Mouse (Mus musculus): ENCODE results near the gene Ppig. TPM values are rescaled to one million over a fixed set of nuclear protein-coding genes. Genes with fewer than 3 reads are reported as not detected.

Gene Ppig
- polyA plus RNA-seq, 1 experiment from 2014 or later = 169 TPM

DNA sequence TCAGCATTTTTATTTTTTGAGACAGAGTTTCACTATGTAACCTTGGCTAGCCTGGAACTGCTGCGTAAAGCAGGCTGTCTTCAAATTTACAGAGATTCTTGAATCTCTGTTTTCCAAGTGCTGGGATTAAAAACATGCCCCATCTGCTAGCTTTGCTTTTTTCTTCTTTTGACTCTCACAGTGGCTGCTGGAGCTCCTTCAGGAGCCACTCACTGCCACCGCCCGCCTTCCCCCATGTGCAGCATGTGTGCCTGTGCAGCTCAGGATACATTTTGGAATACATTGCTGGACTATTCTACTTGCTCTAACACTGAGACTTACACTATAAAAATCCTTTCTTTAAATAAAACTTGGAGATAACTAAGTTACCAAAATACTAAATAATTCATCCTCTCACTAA lies 51.0 kb downstream of the Ppig start:
- no peak overlapping the region for H3K9ac ChIP-seq
- ATAC-seq (ENCODE audit: low FRiP score, low read depth) = no peak
- H3K9me3 ChIP-seq = no peaks in the 10 kb centered on the region
- no peaks in the 10 kb centered on the region for H3K27me3 ChIP-seq
- H3K4me1 ChIP-seq = no peaks in the 10 kb centered on the region
- H3K4me3 ChIP-seq = no peak overlapping the region
- H3K36me3 ChIP-seq = peaks cover 6% of the 10 kb centered on the region
- H3K4me2 ChIP-seq (replicated peaks) = no peak overlapping the region
- H3K27ac ChIP-seq = no peak overlapping the region
- 88% methylated on average over 3 of the region's 3 CpGs for WGBS

DNA sequence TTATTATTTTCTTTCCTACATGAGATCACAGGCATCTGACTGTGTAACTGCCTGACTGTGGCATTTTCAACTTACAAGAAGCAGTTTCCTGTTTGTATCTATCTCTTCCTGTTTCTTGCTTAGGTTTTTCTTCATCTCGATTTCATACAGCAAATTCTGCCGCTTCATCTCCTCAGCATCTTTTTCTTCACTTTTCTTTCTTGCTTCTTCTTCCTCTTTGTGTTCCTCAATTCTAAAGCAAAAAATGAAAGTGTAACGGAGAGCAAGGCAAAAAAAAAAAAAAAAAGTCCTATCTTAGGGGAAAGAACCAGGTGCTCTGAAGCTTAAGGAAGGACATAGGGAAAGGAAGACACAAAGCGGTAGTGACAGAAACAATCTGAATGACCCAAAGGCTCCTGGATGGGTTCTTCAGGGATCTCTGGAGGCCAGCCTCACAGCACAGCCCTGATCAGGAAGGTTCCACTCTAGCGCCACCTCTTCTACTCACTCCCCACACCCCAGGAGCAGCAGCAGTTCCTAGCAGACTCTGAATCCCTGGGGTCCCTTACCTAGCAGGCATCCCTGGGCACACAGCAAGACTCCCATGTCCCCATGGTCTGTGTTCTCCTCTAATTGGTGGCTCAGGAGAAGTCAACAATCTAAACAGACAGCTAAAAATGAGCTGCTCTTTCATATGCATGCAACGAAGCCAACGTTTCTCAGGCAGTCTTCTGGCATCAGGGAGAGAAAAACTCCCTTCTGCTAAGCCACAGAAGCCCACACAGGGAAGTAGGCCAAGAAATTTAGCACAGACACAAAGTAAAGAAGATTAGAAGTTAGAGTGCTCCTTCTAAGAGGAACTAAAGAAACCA lies 55.9 kb downstream of the Ppig start:
- Histone ChIP-seq H3K4me3 (no peak overlapping the region), H3K36me3 (peaks cover 11% of the 10 kb centered on the region), H3K4me1 (no peaks in the 10 kb centered on the region), H3K27ac (no peak overlapping the region), H3K4me2 (replicated peaks) (no peak overlapping the region), H3K9me3 (no peaks in the 10 kb centered on the region), H3K27me3 (no peaks in the 10 kb centered on the region), H3K9ac (no peak overlapping the region)
- 78% methylated on average over 7 of the region's 7 CpGs for WGBS
- no peak for ATAC-seq (ENCODE audit: low FRiP score, low read depth)

DNA sequence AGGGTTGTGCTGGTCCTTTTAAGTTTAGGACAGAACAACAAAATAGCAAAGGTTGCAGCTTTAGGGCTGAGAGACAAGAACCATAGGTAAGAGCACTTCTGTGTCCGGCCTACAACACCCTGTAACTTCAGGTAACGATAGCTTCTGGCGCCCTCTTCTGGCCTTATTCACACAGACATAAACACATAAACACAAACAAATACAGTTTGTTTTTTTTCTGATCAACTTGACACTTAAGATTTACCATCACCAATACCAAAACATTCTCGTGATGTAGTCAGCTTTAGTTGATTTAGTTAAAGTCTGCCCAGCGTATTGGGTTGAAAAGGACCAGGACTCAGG lies 56.5 kb downstream of the Ppig start:
- no peak overlapping the region for H3K27ac ChIP-seq
- ATAC-seq (ENCODE audit: low FRiP score, low read depth) = no peak
- peaks cover 11% of the 10 kb centered on the region for H3K36me3 ChIP-seq
- H3K27me3 ChIP-seq = no peaks in the 10 kb centered on the region
- H3K4me3 ChIP-seq = no peak overlapping the region
- no peak overlapping the region for H3K9ac ChIP-seq
- WGBS = 48% methylated on average over 5 of the region's 5 CpGs
- H3K4me1 ChIP-seq = no peaks in the 10 kb centered on the region
- H3K4me2 ChIP-seq (replicated peaks) = no peak overlapping the region
- no peaks in the 10 kb centered on the region for H3K9me3 ChIP-seq

- H3K27ac ChIP-seq = peak overlapping the region; percentile 33; the same call in 1 of the 2 replicates
- ATAC-seq (ENCODE audit: low FRiP score, low read depth) = no peak
- WGBS = 21% methylated on average over 9 of the region's 9 CpGs
Observed at GRCm38 (mm10) chr2:69788974-69789373, 66.6 kb downstream of the Ppig start.

GRCm38 (mm10) chr2:69789429-69790069 lies 67.2 kb downstream of the Ppig start, which contains the start of the genes Ccdc173 and Phospho2:
Gene Ccdc173 (minus strand): TSS chr2:69789575.
Gene Phospho2 (plus strand): TSS chr2:69789623.
- Histone ChIP-seq H3K27me3 (no peaks in the 10 kb centered on the region), H3K4me2 (replicated peaks) (peak within 1 kb of the TSS; percentile 87), H3K9me3 (no peaks in the 10 kb centered on the region), H3K4me1 (peaks cover 4% of the 10 kb centered on the region; the same call in 1 of the 2 replicates), H3K27ac (peak within 1 kb of the TSS; percentile 33; the same call in 1 of the 2 replicates), H3K36me3 (peaks cover 17% of the 10 kb centered on the region), H3K4me3 (peak within 1 kb of the TSS; percentile 70), H3K9ac (peak within 1 kb of the TSS; percentile 77)
- 2% methylated on average over 48 of the region's 48 CpGs for WGBS
- peak; percentile 96 for ATAC-seq (ENCODE audit: low FRiP score, low read depth)

More at GRCm38 (mm10) chr2:69788974-69789373, 66.6 kb downstream of the Ppig start:
- no peaks in the 10 kb centered on the region for H3K9me3 ChIP-seq
- H3K4me1 ChIP-seq = peaks cover 4% of the 10 kb centered on the region; the same call in 1 of the 2 replicates
- peak overlapping the region; percentile 77 for H3K9ac ChIP-seq
- H3K4me3 ChIP-seq = peak overlapping the region; percentile 70
- peaks cover 14% of the 10 kb centered on the region for H3K36me3 ChIP-seq
- peak overlapping the region; percentile 87 for H3K4me2 ChIP-seq (replicated peaks)
- H3K27me3 ChIP-seq = no peaks in the 10 kb centered on the region

GRCm38 (mm10) chr2:69790285-69790684 lies 67.9 kb downstream of the Ppig start:
- H3K9ac ChIP-seq = peak overlapping the region; percentile 77

GRCm38 (mm10) chr2:69790722-69791121 lies 68.4 kb downstream of the Ppig start:
- no peaks in the 10 kb centered on the region for H3K9me3 ChIP-seq
- peak overlapping the region; percentile 87; the same call in 1 of the 2 replicates for H3K4me2 ChIP-seq (replicated peaks)
- H3K27me3 ChIP-seq = no peaks in the 10 kb centered on the region
- H3K4me3 ChIP-seq = peak overlapping the region; percentile 70
- WGBS = 72% methylated on average over 4 of the region's 4 CpGs
- H3K9ac ChIP-seq = no peak overlapping the region
- peaks cover 28% of the 10 kb centered on the region for H3K36me3 ChIP-seq
- no peak overlapping the region for H3K27ac ChIP-seq
- no peak for ATAC-seq (ENCODE audit: low FRiP score, low read depth)
- peaks cover 4% of the 10 kb centered on the region; the same call in 1 of the 2 replicates for H3K4me1 ChIP-seq

More at GRCm38 (mm10) chr2:69790285-69790684, 67.9 kb downstream of the Ppig start:
- Histone ChIP-seq H3K4me3 (peak overlapping the region; percentile 70), H3K4me2 (replicated peaks) (peak overlapping the region; percentile 87), H3K4me1 (peaks cover 4% of the 10 kb centered on the region; the same call in 1 of the 2 replicates), H3K36me3 (peaks cover 24% of the 10 kb centered on the region), H3K27me3 (no peaks in the 10 kb centered on the region), H3K9me3 (no peaks in the 10 kb centered on the region), H3K27ac (peak overlapping the region; percentile 10; the same call in 1 of the 2 replicates)
- no peak for ATAC-seq (ENCODE audit: low FRiP score, low read depth)
- WGBS = 2% methylated on average over 10 of the region's 10 CpGs

- 51% methylated on average over 5 of the region's 5 CpGs for WGBS
- no peak overlapping the region for H3K4me2 ChIP-seq (replicated peaks)
- H3K27ac ChIP-seq = no peak overlapping the region
- H3K9ac ChIP-seq = no peak overlapping the region
- H3K27me3 ChIP-seq = no peaks in the 10 kb centered on the region
- no peaks in the 10 kb centered on the region for H3K9me3 ChIP-seq
- H3K4me1 ChIP-seq = no peaks in the 10 kb centered on the region
- peaks cover under 1% of the 10 kb centered on the region; the same call in 1 of the 2 replicates for H3K36me3 ChIP-seq
- peak; percentile 28; the same call in 1 of the 2 replicates for ATAC-seq (ENCODE audit: low FRiP score, low read depth)
- H3K4me3 ChIP-seq = no peak overlapping the region
Observed at GRCm38 (mm10) chr2:69802911-69803312, 80.6 kb downstream of the Ppig start.

Other genes with a start within 250 kb of the Ppig start
- 0.04 TPM in 1 of 2 replicates, not detected in the other for gene Lrp2, start 136.5 kb upstream of the Ppig start, polyA plus RNA-seq (2015; fragmentation: Nextera tagmentation; extraction: Ambion mirVana)
- 20.5 and 21.6 TPM in 2 replicates for gene Bbs5, start 75.4 kb upstream of the Ppig start, polyA plus RNA-seq (2015; fragmentation: Nextera tagmentation; extraction: Ambion mirVana)
- 17.6 and 22.0 TPM in 2 replicates for gene Klhl41, start 52.4 kb upstream of the Ppig start, polyA plus RNA-seq (2015; fragmentation: Nextera tagmentation; extraction: Ambion mirVana)
- gene Fastkd1, start 9.0 kb upstream of the Ppig start, polyA plus RNA-seq (2015; fragmentation: Nextera tagmentation; extraction: Ambion mirVana) = 10.3 and 12.1 TPM in 2 replicates
- gene Ccdc173, start 67.0 kb downstream of the Ppig start, polyA plus RNA-seq (2015; fragmentation: Nextera tagmentation; extraction: Ambion mirVana) = 1.9 and 2.3 TPM in 2 replicates
- gene Phospho2, start 67.1 kb downstream of the Ppig start, polyA plus RNA-seq (2015; fragmentation: Nextera tagmentation; extraction: Ambion mirVana) = 22.2 and 25.2 TPM in 2 replicates
- gene Klhl23, start 99.4 kb downstream of the Ppig start, polyA plus RNA-seq (2015; fragmentation: Nextera tagmentation; extraction: Ambion mirVana) = 29.2 and 31.6 TPM in 2 replicates
- gene Ssb, start 139.0 kb downstream of the Ppig start, polyA plus RNA-seq (2015; fragmentation: Nextera tagmentation; extraction: Ambion mirVana) = 379 and 400 TPM in 2 replicates
- 36.2 and 40.5 TPM in 2 replicates for gene Mettl5, start 163.1 kb downstream of the Ppig start, polyA plus RNA-seq (2015; fragmentation: Nextera tagmentation; extraction: Ambion mirVana)
- gene Ubr3, start 174.7 kb downstream of the Ppig start, polyA plus RNA-seq (2015; fragmentation: Nextera tagmentation; extraction: Ambion mirVana) = 13.8 and 14.6 TPM in 2 replicates